Mouse (Mus musculus): ENCODE measurements around the gene Mrpl38. TPM values are rescaled to one million over a fixed set of nuclear protein-coding genes. Genes with fewer than 3 reads are reported as not detected.
A peak's percentile ranks its signal among the peaks of the same experiment; 100 is the strongest.

The Mrpl38 gene
- polyA plus RNA-seq, 1 experiment from 2014 or later = 44.1 TPM

GRCm38 (mm10) chr11:116167232-116167631 lies 28.6 kb upstream of the Mrpl38 start:
- DNase-seq (ENCODE audit: low spot score) = peak; percentile 79
- H3K4me3 ChIP-seq (ENCODE audit: low read depth, low read length) = peak overlapping the region; percentile 74
- peak overlapping the region; percentile 69 for H3K4me2 ChIP-seq (replicated peaks; ENCODE audit: low read depth, low read length)
- peaks cover 3% of the 10 kb centered on the region; the same call in 1 of the 2 replicates for H3K4me1 ChIP-seq (ENCODE audit: insufficient read depth, low read depth, low read length)
- 3% methylated on average over 6 of the region's 6 CpGs for WGBS
- no peaks in the 10 kb centered on the region for H3K9me3 ChIP-seq (ENCODE audit: low read length)
- peak overlapping the region; percentile 62 for H3K9ac ChIP-seq (replicated peaks; ENCODE audit: low read depth)
- peaks cover 16% of the 10 kb centered on the region; the same call in 1 of the 2 replicates for H3K36me3 ChIP-seq (ENCODE audit: insufficient read depth, low read length)
- no peak for ATAC-seq
- TF ChIP-seq EP300 (IDR thresholded peaks at IDR 0.05) = no peak
- no peak for TF ChIP-seq CTCF (IDR thresholded peaks at IDR 0.05)
- no peaks in the 10 kb centered on the region for H3K27me3 ChIP-seq (replicated peaks; ENCODE audit: insufficient read depth, low read length)
- H3K27ac ChIP-seq (ENCODE audit: low read length) = peak overlapping the region; percentile 83

- Histone ChIP-seq H3K4me1 (ENCODE audit: insufficient read depth, low read depth, low read length) (no peaks in the 10 kb centered on the region; the same call in 1 of the 2 replicates), H3K4me2 (replicated peaks; ENCODE audit: low read depth, low read length) (no peak overlapping the region), H3K4me3 (ENCODE audit: low read depth, low read length) (no peak overlapping the region), H3K27ac (ENCODE audit: low read length) (no peak overlapping the region), H3K9ac (replicated peaks; ENCODE audit: low read depth) (no peak overlapping the region), H3K27me3 (replicated peaks; ENCODE audit: insufficient read depth, low read length) (no peaks in the 10 kb centered on the region), H3K9me3 (ENCODE audit: low read length) (no peaks in the 10 kb centered on the region), H3K36me3 (ENCODE audit: insufficient read depth, low read length) (0 out of 2 replicates have a peak, but pooled peaks cover 11% of the 10 kb centered on the region)
- TF ChIP-seq CTCF (IDR thresholded peaks at IDR 0.05) (no peak), EP300 (IDR thresholded peaks at IDR 0.05) (no peak)
- no peak for DNase-seq (ENCODE audit: low spot score)
- ATAC-seq = no peak
- 42% methylated on average over 9 of the region's 9 CpGs for WGBS
These were observed 24.3 kb upstream of the Mrpl38 start for GRCm38 (mm10) chr11:116163002-116163401.

- no peak for TF ChIP-seq EP300 (IDR thresholded peaks at IDR 0.05)
- TF ChIP-seq CTCF (IDR thresholded peaks at IDR 0.05) = no peak
- no peaks in the 10 kb centered on the region; the same call in 1 of the 2 replicates for H3K4me1 ChIP-seq (ENCODE audit: insufficient read depth, low read depth, low read length)
- no peaks in the 10 kb centered on the region for H3K27me3 ChIP-seq (replicated peaks; ENCODE audit: insufficient read depth, low read length)
- H3K4me2 ChIP-seq (replicated peaks; ENCODE audit: low read depth, low read length) = no peak overlapping the region
- DNase-seq (ENCODE audit: low spot score) (no peak), ATAC-seq (peak; percentile 57)
- no peak overlapping the region for H3K4me3 ChIP-seq (ENCODE audit: low read depth, low read length)
- 65% methylated on average over 10 of the region's 10 CpGs for WGBS
- H3K9ac ChIP-seq (replicated peaks; ENCODE audit: low read depth) = no peak overlapping the region
- no peaks in the 10 kb centered on the region for H3K9me3 ChIP-seq (ENCODE audit: low read length)
- no peak overlapping the region for H3K27ac ChIP-seq (ENCODE audit: low read length)
- H3K36me3 ChIP-seq (ENCODE audit: insufficient read depth, low read length) = 0 out of 2 replicates have a peak, but pooled peaks cover 11% of the 10 kb centered on the region
These were observed 23.5 kb upstream of the Mrpl38 start for GRCm38 (mm10) chr11:116162146-116162545.

- Histone ChIP-seq H3K27ac (ENCODE audit: low read length) (no peak overlapping the region), H3K9ac (replicated peaks; ENCODE audit: low read depth) (no peak overlapping the region), H3K36me3 (ENCODE audit: insufficient read depth, low read length) (0 out of 2 replicates have a peak, but pooled peaks cover 11% of the 10 kb centered on the region), H3K4me1 (ENCODE audit: insufficient read depth, low read depth, low read length) (no peaks in the 10 kb centered on the region; the same call in 1 of the 2 replicates), H3K27me3 (replicated peaks; ENCODE audit: insufficient read depth, low read length) (no peaks in the 10 kb centered on the region), H3K9me3 (ENCODE audit: low read length) (no peaks in the 10 kb centered on the region), H3K4me3 (ENCODE audit: low read depth, low read length) (no peak overlapping the region), H3K4me2 (replicated peaks; ENCODE audit: low read depth, low read length) (no peak overlapping the region)
- DNase-seq (ENCODE audit: low spot score) = no peak
- no peak for TF ChIP-seq CTCF (IDR thresholded peaks at IDR 0.05)
- TF ChIP-seq EP300 (IDR thresholded peaks at IDR 0.05) = no peak
- peak; percentile 16; the same call in 1 of the 2 replicates for ATAC-seq
- 44% methylated on average over 12 of the region's 12 CpGs for WGBS
These were observed 22.6 kb upstream of the Mrpl38 start for GRCm38 (mm10) chr11:116161312-116161711.

GRCm38 (mm10) chr11:116150960-116151359 lies 12.3 kb upstream of the Mrpl38 start:
- H3K27ac ChIP-seq (ENCODE audit: low read length) = no peak overlapping the region
- no peak overlapping the region for H3K9ac ChIP-seq (replicated peaks; ENCODE audit: low read depth)
- H3K4me1 ChIP-seq (ENCODE audit: insufficient read depth, low read depth, low read length) = no peaks in the 10 kb centered on the region
- H3K36me3 ChIP-seq (ENCODE audit: insufficient read depth, low read length) = peaks cover 21% of the 10 kb centered on the region
- ATAC-seq (no peak), DNase-seq (ENCODE audit: low spot score) (no peak)
- no peaks in the 10 kb centered on the region for H3K27me3 ChIP-seq (replicated peaks; ENCODE audit: insufficient read depth, low read length)
- no peaks in the 10 kb centered on the region for H3K9me3 ChIP-seq (ENCODE audit: low read length)
- 92% methylated on average over 2 of the region's 2 CpGs for WGBS
- H3K4me3 ChIP-seq (ENCODE audit: low read depth, low read length) = no peak overlapping the region
- no peak overlapping the region for H3K4me2 ChIP-seq (replicated peaks; ENCODE audit: low read depth, low read length)
- no peak for TF ChIP-seq EP300 (IDR thresholded peaks at IDR 0.05)
- no peak for TF ChIP-seq CTCF (IDR thresholded peaks at IDR 0.05)

GRCm38 (mm10) chr11:116149341-116149740 lies 10.7 kb upstream of the Mrpl38 start:
- no peak overlapping the region for H3K4me2 ChIP-seq (replicated peaks; ENCODE audit: low read depth, low read length)
- no peak overlapping the region for H3K9ac ChIP-seq (replicated peaks; ENCODE audit: low read depth)
- H3K27me3 ChIP-seq (replicated peaks; ENCODE audit: insufficient read depth, low read length) = no peaks in the 10 kb centered on the region
- no peaks in the 10 kb centered on the region for H3K4me1 ChIP-seq (ENCODE audit: insufficient read depth, low read depth, low read length)
- no peak overlapping the region for H3K27ac ChIP-seq (ENCODE audit: low read length)
- no peak for TF ChIP-seq CTCF (IDR thresholded peaks at IDR 0.05)
- no peak for TF ChIP-seq EP300 (IDR thresholded peaks at IDR 0.05)
- WGBS = 77% methylated on average over 6 of the region's 6 CpGs
- H3K36me3 ChIP-seq (ENCODE audit: insufficient read depth, low read length) = peaks cover 12% of the 10 kb centered on the region; the same call in 1 of the 2 replicates
- DNase-seq (ENCODE audit: low spot score) (no peak), ATAC-seq (no peak)
- H3K4me3 ChIP-seq (ENCODE audit: low read depth, low read length) = no peak overlapping the region
- H3K9me3 ChIP-seq (ENCODE audit: low read length) = no peaks in the 10 kb centered on the region
